Mouse (Mus musculus) spleen, postnatal 10 days (tissue): ENCODE data around the gene Nova1.

Source experiments
- DNase-seq, 2 experiments: peaks; one replicate each; pipeline ENCODE4 v3.0.0; 2021 to 2022; ENCODE audit warnings: low spot score in 2 of 2

Gene Nova1

DNA sequence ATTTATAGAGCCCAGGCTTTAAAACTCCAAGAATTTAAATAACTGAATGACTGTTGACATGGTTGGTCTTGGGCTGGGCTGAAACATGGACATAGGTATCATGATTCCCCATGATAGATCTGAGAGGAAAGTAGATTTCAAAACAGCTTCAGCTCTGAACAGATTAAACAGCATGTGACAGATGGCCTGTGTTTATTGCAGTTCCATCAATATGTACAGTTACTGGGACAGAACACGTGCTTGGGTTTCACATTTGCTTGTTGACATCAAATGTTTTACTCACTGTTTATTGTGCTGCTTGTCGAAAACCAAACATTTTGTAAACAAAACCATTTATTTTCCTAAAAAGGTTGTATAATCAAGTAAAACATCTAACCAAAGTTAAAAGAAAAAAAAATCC is 142.4 kb downstream of the Nova1 start:
- DNase-seq, result no peak

DNA sequence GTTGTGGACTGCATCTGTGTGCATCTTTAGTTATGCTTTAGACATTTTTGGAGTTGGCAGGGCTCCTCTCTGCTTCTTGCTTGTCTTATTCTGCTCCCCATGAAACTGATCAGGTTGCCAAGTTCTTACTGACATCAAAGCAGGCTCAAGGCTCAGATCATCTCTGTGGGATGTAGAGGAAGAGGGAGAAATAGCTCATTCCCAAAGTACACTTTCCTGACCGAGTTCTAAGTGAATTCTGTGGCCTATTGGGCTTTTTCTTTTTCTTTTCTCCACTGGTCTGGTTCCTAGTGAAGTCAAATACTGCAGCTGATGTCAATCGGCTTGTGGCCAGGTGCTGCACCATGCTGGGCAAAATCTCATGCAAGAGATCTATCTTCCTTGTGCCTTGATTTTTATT is 152.0 kb downstream of the Nova1 start:
- DNase-seq, result no peak

DNA sequence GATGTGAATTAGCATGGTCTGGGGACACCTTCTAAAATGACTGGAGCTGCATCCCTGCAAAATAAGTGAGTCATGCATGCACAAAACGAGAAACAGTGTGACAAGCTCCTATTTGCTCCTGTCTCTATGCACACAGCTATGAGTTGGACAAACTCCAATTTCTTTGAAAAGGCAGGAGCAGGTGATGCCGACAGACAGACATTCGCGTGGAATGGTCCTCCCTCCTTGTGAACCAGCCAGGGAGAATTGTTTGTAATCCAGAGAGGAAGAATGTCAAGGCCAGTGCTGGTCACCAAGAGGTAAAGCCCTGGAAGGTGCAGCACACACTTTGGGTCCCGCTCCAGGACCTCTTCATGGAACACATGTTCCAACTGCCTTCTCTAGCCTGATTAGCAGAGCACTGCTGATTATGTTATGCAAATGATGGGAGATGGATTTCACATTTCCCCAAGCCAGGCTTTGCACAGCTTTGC is 172.6 kb downstream of the Nova1 start:
- no peak for DNase-seq

DNA sequence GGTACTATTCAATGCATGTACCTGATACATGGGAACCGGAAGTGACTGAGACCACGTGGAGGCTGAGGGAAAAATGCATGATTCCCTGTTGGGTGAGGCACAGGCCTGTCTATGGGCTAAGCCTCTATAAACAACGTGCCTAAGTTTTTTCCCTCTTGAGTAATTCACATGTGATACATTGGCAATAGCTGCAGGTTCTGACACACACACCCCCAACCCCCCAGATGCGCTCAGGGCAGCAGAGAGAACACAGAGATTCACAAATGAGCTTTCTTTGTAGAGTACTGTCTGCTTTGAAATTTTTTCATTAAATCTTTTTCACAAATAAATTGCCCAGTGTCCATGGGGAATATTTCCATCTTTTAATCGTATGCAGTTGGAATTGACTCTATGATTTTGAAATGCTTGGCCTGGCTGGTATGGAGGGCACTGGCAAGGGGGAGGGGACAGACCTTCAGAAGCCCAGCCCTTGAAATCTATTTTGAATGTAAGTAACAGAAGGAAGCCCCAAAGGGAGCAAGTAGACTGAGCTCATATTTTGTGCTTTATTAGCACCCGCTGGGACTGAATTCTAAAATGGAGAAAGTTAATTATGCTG is 173.3 kb downstream of the Nova1 start:
- no peak for DNase-seq
